Mouse (Mus musculus) limb, embryonic 15.5 days (tissue): ENCODE data around the gene Dtnb. TPM values are rescaled to one million over a fixed set of nuclear protein-coding genes. Genes with fewer than 3 reads are reported as not detected.
A peak's percentile ranks its signal among the peaks of the same experiment; 100 is the strongest.

Experiments used
- ATAC-seq: fragments of 200-750 bp; cut with Nextera tagmentation; 2 replicates; pipeline ENCODE4 v1.8.0; 2017; ENCODE audit warnings: low read depth, moderate TSS enrichment; ENCODE audit not compliant: insufficient number of reproducible peaks, low FRiP score, low TSS enrichment
- H3K27ac ChIP-seq: fragments of 300-500 bp; sonication (generic); 2 replicates; pipeline ENCODE4 v1.5.1; 2015; ENCODE audit warnings: moderate library complexity, mild to moderate bottlenecking, inconsistent platforms
- H3K27me3 ChIP-seq: fragments of 300-500 bp; sonication (generic); 2 replicates; pipeline ENCODE4 v1.6.1; 2015; ENCODE audit warnings: inconsistent platforms
- H3K36me3 ChIP-seq: fragments of 300-500 bp; sonication (generic); 2 replicates; pipeline ENCODE4 v1.6.1; 2015; ENCODE audit warnings: inconsistent platforms
- H3K4me1 ChIP-seq: fragments of 300-500 bp; sonication (generic); 2 replicates; pipeline ENCODE4 v1.6.1; 2015; ENCODE audit warnings: inconsistent platforms
- H3K4me2 ChIP-seq: fragments of 300-500 bp; sonication (generic); 2 replicates; pipeline ENCODE4 v1.6.1; 2015; ENCODE audit warnings: mild to moderate bottlenecking, inconsistent platforms
- H3K4me3 ChIP-seq: fragments of 300-500 bp; sonication (generic); 2 replicates; pipeline ENCODE4 v1.5.1; 2015; ENCODE audit warnings: mild to moderate bottlenecking, inconsistent platforms
- H3K9ac ChIP-seq: fragments of 300-500 bp; sonication (generic); 2 replicates; pipeline ENCODE4 v1.6.1; 2015; ENCODE audit warnings: inconsistent platforms
- H3K9me3 ChIP-seq: fragments of 300-500 bp; sonication (generic); 2 replicates; pipeline ENCODE4 v1.6.1; 2016; ENCODE audit warnings: inconsistent platforms
- WGBS: fragments of 180-500 bp; shearing (Covaris S2); methylation state at CpG from one replicate; pipeline ENCODE4 v1.1.7; 2015; 5-methylcytosine and 5-hydroxymethylcytosine counted together
- polyA plus RNA-seq: library from polyadenylated mRNA; unstranded; fragments of >200 nt; fragmentation: Nextera tagmentation; extraction: Ambion mirVana; gene quantifications from 2 replicates; pipeline ENCODE4 v1.2.1, GENCODE M21; 2015

Dtnb gene
- polyA plus RNA-seq, 1 experiment from 2014 or later: 28.6 TPM

DNA sequence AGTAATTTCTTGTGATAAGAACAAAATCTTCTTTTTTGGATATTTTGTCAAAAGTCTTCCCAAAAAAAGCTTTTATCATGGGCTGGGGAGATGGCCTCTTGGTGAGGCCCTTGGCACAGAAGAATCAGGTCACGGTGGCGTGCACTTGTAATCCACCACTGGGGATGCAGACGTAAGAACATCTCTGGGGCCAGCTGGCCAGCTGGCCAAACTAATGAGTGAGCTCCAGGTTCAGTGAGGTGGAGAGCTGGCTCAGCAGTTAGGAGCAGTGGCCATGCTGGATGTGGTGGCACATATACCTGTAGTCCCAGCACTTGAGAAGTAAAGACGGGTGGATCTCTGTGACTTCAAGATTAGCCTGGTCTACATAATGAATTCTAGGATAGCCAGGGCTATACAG is 196.2 kb downstream of the Dtnb start:
- no peak for ATAC-seq
- Histone ChIP-seq H3K4me3 (no peak overlapping the region), H3K9ac (no peak overlapping the region), H3K4me1 (no peaks in the 10 kb centered on the region), H3K4me2 (no peak overlapping the region), H3K27me3 (no peaks in the 10 kb centered on the region), H3K36me3 (peaks cover 7% of the 10 kb centered on the region; the same call in 1 of the 2 replicates), H3K27ac (no peak overlapping the region), H3K9me3 (no peaks in the 10 kb centered on the region)
- 89% methylated on average over 4 of the region's 4 CpGs for WGBS

DNA sequence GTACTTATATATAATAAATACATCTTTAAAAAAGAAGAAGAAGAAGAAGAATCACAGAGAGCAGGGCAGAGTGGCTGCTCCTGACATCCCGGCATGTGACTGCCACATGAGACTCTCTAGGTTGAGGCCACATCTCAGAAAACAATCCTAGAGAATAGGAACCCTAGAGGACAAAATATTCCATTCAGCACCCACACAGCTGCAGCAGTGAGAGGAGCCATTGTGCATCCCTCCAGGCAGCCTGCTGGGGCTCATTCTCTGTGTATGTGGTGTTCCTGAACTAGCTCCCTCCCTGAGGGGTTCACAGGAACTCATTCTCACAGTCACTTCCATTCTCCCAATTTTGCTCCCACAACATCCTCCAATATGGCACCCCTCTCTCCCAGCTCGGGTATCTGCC is 198.4 kb downstream of the Dtnb start:
- Histone ChIP-seq H3K9me3 (no peaks in the 10 kb centered on the region), H3K27me3 (no peaks in the 10 kb centered on the region), H3K4me2 (no peak overlapping the region), H3K36me3 (peaks cover 18% of the 10 kb centered on the region; the same call in 1 of the 2 replicates), H3K4me3 (no peak overlapping the region), H3K27ac (no peak overlapping the region), H3K4me1 (no peaks in the 10 kb centered on the region), H3K9ac (no peak overlapping the region)
- no peak for ATAC-seq
- 80% methylated on average over 2 of the region's 2 CpGs for WGBS

DNA sequence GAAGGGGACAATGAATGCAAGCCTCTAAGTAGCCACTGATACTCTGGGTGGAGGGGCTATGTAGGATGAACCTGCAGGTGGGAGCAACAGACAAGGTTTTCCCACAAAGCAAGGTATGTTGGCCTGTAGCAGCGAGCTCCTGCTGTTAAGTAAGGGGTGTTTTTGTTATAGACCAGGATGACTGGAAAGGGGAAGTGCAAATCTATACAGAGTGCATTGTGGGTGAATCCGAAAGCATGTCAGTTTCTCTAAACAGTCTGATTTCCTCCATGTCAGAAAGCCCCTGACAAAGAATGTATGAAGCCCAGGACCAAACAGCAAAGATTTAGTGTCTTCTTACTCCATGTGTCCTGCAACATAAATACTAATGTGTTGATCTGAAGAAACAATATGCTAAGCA is 198.9 kb downstream of the Dtnb start:
- Histone ChIP-seq H3K27ac (no peak overlapping the region), H3K27me3 (no peaks in the 10 kb centered on the region), H3K9ac (no peak overlapping the region), H3K9me3 (no peaks in the 10 kb centered on the region), H3K36me3 (peaks cover 23% of the 10 kb centered on the region; the same call in 1 of the 2 replicates), H3K4me1 (no peaks in the 10 kb centered on the region), H3K4me3 (no peak overlapping the region), H3K4me2 (no peak overlapping the region)
- no peak for ATAC-seq
- 92% methylated on average over 2 of the region's 2 CpGs for WGBS

DNA sequence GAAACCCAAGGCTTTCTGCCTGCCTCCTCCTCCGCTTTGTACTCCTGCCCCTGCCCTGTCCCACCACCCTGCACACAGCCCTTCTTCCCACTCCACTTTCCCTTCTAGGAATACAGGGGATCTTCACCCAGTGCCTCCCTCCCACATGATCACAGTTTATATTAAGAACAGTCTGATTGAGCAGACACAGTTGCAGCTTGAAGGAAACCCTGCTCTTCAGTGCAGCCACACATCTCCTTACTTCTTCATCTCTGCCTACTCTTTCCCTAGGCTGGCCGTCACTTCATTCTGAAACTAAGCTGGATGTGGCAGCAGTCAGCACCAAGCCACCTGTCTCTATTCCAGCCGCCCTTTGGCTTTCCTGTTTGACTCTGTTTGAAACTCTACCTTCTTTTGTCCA is 201.5 kb downstream of the Dtnb start:
- no peaks in the 10 kb centered on the region for H3K9me3 ChIP-seq
- no peak overlapping the region for H3K27ac ChIP-seq
- H3K27me3 ChIP-seq: no peaks in the 10 kb centered on the region
- WGBS: 88% methylated on average over 3 of the region's 3 CpGs
- peaks cover 23% of the 10 kb centered on the region; the same call in 1 of the 2 replicates for H3K36me3 ChIP-seq
- no peak overlapping the region for H3K9ac ChIP-seq
- H3K4me2 ChIP-seq: no peak overlapping the region
- no peak overlapping the region for H3K4me3 ChIP-seq
- no peak for ATAC-seq
- H3K4me1 ChIP-seq: no peaks in the 10 kb centered on the region

DNA sequence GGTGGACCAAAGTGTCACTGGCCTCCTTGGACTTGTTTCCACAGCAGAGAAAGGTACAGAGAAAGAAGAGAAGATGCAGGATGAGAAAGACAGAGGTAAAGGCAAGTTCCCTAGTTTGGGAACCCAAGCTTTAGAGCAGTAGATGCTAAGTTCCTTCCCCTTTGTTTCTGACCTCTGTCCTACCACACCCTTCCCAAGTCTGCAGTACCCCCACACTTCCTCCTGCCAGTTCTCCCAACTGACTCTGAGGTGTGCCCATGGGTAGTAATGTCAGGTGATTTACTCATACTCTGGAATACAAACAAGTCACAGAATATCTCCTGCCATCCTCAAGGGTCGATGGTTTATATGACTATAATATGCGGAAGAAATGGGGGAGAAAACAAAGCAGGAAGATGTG is 203.8 kb downstream of the Dtnb start:
- H3K4me1 ChIP-seq: peaks cover 13% of the 10 kb centered on the region
- no peak overlapping the region for H3K4me2 ChIP-seq
- no peak overlapping the region for H3K27ac ChIP-seq
- no peak overlapping the region for H3K9ac ChIP-seq
- H3K27me3 ChIP-seq: no peaks in the 10 kb centered on the region
- whole genome bisulfite sequencing: 86% methylated on average over 2 of the region's 2 CpGs
- no peak for ATAC-seq
- H3K36me3 ChIP-seq: peaks cover 23% of the 10 kb centered on the region; the same call in 1 of the 2 replicates
- no peaks in the 10 kb centered on the region for H3K9me3 ChIP-seq
- H3K4me3 ChIP-seq: no peak overlapping the region

DNA sequence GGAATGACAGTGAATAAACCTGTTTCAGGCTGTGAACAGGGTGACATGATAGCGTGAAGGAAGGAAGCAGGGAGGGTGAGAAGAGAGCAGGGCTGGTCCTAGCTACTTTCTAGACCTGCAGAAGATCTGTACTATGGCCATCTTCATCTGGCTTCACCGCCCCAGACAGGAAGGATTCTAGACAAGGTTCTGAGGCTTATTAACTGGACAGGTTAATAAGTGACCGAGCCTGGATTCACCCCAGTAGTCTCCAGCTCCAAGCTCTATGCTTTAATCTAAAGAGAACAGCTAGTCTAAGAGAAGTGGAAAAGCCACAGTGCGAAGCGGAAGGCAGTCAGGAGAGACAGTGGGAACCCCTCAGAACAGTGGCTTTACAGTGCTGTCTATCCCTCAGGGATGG is 205.5 kb downstream of the Dtnb start:
- Histone ChIP-seq H3K27me3 (no peaks in the 10 kb centered on the region), H3K4me3 (no peak overlapping the region), H3K4me1 (peaks cover 28% of the 10 kb centered on the region), H3K36me3 (peaks cover 22% of the 10 kb centered on the region; the same call in 1 of the 2 replicates), H3K9me3 (no peaks in the 10 kb centered on the region), H3K4me2 (no peak overlapping the region), H3K27ac (no peak overlapping the region), H3K9ac (no peak overlapping the region)
- 88% methylated on average over 5 of the region's 5 CpGs for WGBS
- ATAC-seq: no peak

DNA sequence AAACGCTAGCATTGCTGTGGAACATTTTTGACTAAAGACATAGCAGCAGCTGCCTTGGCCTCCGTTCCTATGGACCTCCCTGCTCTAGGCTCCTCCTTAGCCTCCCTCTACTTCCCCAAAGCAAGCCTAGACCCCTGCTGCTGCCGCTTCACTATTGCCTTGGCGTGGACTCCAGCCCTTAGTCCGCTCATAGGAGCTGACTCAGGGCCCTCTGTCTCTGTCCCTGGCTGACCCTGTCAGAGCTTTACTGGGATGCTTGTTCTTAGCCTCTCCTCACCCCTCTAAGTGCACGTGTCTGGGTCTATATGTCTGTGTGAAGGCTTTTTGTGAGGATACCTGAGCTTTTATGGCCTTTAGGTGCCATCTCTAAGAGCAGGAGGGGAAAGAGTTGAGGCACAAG is 206.1 kb downstream of the Dtnb start:
- Histone ChIP-seq H3K4me2 (no peak overlapping the region), H3K4me1 (peaks cover 33% of the 10 kb centered on the region), H3K27me3 (no peaks in the 10 kb centered on the region), H3K36me3 (peaks cover 16% of the 10 kb centered on the region; the same call in 1 of the 2 replicates), H3K27ac (no peak overlapping the region), H3K9me3 (no peaks in the 10 kb centered on the region), H3K4me3 (no peak overlapping the region), H3K9ac (no peak overlapping the region)
- WGBS: 82% methylated on average over 6 of the region's 6 CpGs
- no peak for ATAC-seq

DNA sequence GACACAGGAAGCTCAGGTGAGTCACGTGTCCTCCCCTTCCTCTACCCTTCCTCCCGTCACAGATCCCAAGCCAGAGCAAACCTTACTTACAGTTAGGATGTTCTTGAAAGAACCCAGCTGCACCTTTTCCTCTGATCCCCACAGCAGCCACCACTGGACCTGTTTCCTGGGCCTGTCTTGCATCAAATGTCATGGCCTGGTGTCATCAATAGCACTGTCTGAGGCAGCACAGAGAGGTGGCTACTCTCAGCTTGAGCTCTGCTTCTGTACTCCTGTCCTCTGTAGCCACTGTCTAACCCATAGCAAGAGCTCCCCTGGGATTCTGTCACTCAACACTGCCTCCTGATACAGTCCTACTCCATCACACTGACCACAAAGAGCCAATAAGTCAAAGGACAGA is 207.5 kb downstream of the Dtnb start:
- Histone ChIP-seq H3K9me3 (no peaks in the 10 kb centered on the region), H3K4me2 (no peak overlapping the region), H3K36me3 (peaks cover 5% of the 10 kb centered on the region; the same call in 1 of the 2 replicates), H3K9ac (no peak overlapping the region), H3K27me3 (no peaks in the 10 kb centered on the region), H3K4me1 (peaks cover 44% of the 10 kb centered on the region), H3K4me3 (no peak overlapping the region), H3K27ac (no peak overlapping the region)
- no peak for ATAC-seq
- WGBS: 73% methylated on average over 2 of the region's 2 CpGs

DNA sequence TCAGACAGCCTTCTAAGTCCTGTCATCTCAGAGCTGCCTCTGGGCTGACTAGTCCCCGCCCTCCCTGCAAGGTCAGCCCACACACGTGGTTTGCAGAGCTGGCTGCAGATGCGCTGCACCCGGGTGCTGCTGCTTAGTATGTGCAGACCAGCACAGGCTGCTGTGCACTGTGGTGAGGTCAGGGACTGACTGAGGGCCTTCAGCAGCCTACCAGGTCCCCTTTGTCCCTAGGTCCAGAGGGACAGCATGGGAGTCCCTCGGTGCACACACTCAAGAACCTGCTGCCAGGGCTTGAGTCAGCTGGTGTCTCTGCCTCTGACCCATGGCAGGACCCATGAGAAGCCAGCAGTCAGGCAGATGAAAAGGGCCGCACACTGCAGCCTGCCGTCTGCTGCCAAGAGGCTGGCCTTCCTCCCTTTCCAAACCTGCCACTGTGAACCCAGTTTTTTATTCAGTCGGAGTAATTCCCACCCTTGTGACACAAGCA is 208.3 kb downstream of the Dtnb start:
- Histone ChIP-seq H3K4me3 (no peak overlapping the region), H3K4me2 (no peak overlapping the region), H3K36me3 (peaks cover 5% of the 10 kb centered on the region; the same call in 1 of the 2 replicates), H3K9ac (no peak overlapping the region), H3K27me3 (no peaks in the 10 kb centered on the region), H3K9me3 (no peaks in the 10 kb centered on the region), H3K27ac (peak overlapping the region; percentile 88), H3K4me1 (peaks cover 47% of the 10 kb centered on the region)
- WGBS: 9% methylated on average over 8 of the region's 8 CpGs
- no peak for ATAC-seq

DNA sequence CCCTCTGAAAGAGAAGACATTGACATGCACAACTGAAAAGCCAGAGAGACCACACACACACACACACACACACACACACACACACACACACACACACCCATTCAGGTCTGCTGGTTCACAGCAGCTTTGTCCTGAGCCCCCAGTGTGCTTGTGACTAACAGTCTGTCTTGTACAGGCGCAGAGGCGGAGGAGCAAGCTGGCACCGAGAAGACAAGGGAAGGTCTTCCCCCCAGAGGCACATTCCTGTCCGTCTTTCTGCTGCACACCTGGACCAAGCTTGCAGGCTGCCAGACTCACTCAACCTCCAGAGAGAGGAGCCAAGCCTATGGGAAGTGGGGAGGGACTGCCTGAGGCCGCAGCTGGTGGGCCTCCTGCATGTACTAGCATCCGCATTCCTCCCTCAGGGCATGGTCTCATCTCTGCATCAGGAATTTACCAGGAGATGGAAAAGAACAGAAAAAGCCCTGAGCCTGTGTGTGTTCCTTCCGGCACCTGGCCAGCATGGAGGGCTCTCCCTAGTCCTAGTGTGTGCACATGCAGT is 208.8 kb downstream of the Dtnb start:
- no peaks in the 10 kb centered on the region for H3K27me3 ChIP-seq
- H3K9me3 ChIP-seq: no peaks in the 10 kb centered on the region
- peaks cover 47% of the 10 kb centered on the region for H3K4me1 ChIP-seq
- 17% methylated on average over 7 of the region's 7 CpGs for WGBS
- H3K4me2 ChIP-seq: peak overlapping the region; percentile 19; the same call in 1 of the 2 replicates
- no peak overlapping the region for H3K9ac ChIP-seq
- peaks cover under 1% of the 10 kb centered on the region; the same call in 1 of the 2 replicates for H3K36me3 ChIP-seq
- H3K4me3 ChIP-seq: no peak overlapping the region
- ATAC-seq: peak; percentile 80
- peak overlapping the region; percentile 88 for H3K27ac ChIP-seq

DNA sequence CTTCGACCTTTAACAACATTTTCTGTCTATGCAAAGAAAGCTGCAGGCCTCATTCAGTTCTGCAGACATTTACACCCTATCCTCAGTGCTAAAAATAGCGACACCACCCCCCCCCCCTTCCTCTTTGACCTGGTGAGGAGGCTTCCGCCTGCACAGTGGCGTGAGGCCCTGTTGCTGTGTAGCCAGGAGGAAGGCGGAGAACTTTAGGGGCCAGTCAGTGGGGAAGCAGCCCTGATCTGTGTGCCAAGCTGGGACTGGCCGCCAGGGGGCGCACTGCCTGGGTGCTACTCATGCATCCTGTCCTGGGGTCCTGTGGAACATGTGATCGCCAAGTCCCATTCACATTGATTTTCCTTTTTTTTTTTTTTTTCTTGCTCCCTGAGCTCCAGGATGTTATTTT is 209.3 kb downstream of the Dtnb start:
- H3K4me3 ChIP-seq: no peak overlapping the region
- no peaks in the 10 kb centered on the region for H3K27me3 ChIP-seq
- peak overlapping the region; percentile 88 for H3K27ac ChIP-seq
- H3K9ac ChIP-seq: no peak overlapping the region
- H3K9me3 ChIP-seq: no peaks in the 10 kb centered on the region
- H3K4me2 ChIP-seq: peak overlapping the region; percentile 19; the same call in 1 of the 2 replicates
- H3K36me3 ChIP-seq: no peaks in the 10 kb centered on the region
- WGBS: 7% methylated on average over 7 of the region's 8 CpGs
- H3K4me1 ChIP-seq: peaks cover 47% of the 10 kb centered on the region
- ATAC-seq: peak; percentile 80

DNA sequence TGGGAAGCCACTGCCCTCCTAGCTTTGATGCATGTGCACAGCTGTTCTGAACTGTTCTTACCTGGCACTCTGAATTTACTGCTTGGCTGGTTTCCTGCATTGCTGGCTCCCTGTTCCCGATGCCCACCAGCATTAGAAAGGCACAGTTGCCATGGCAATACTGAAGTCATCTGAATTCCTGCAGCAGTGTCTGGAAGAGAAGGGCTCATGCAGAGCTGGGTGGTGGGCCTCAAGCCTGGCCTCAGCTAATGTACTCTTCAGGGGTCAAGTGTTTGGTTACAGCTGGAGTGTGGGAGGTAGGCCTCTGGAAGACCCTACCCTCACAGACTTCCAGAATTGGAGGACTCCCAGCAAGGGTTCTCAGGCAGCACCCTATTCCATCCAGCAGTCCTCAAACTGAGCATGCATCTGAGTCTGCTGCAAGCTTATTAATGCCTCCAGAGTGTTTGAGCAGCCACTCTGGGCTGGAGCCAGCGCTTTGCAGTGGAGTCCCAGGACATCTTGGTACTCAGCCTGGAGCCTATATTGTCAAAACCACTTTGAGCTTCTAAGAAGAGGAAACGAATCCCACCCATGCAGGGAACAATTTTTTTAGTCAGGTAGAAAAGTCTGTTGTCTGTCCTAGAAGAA is 211.1 kb downstream of the Dtnb start:
- peak overlapping the region; percentile 18; the same call in 1 of the 2 replicates for H3K27ac ChIP-seq
- no peak overlapping the region for H3K4me2 ChIP-seq
- no peaks in the 10 kb centered on the region for H3K36me3 ChIP-seq
- no peaks in the 10 kb centered on the region for H3K9me3 ChIP-seq
- no peaks in the 10 kb centered on the region for H3K27me3 ChIP-seq
- no peak overlapping the region for H3K9ac ChIP-seq
- no peak overlapping the region for H3K4me3 ChIP-seq
- H3K4me1 ChIP-seq: peaks cover 64% of the 10 kb centered on the region
- ATAC-seq: no peak
- 54% methylated on average over 3 of the region's 3 CpGs for WGBS
